Mouse (Mus musculus) retina, postnatal 7 days (tissue): ENCODE data around the gene Mysm1.

Source experiments
- DNase-seq: peaks from one replicate; pipeline ENCODE4 v3.0.0-alpha.2; 2012; ENCODE audit warnings: low read depth, low spot score

The Mysm1 gene

DNA sequence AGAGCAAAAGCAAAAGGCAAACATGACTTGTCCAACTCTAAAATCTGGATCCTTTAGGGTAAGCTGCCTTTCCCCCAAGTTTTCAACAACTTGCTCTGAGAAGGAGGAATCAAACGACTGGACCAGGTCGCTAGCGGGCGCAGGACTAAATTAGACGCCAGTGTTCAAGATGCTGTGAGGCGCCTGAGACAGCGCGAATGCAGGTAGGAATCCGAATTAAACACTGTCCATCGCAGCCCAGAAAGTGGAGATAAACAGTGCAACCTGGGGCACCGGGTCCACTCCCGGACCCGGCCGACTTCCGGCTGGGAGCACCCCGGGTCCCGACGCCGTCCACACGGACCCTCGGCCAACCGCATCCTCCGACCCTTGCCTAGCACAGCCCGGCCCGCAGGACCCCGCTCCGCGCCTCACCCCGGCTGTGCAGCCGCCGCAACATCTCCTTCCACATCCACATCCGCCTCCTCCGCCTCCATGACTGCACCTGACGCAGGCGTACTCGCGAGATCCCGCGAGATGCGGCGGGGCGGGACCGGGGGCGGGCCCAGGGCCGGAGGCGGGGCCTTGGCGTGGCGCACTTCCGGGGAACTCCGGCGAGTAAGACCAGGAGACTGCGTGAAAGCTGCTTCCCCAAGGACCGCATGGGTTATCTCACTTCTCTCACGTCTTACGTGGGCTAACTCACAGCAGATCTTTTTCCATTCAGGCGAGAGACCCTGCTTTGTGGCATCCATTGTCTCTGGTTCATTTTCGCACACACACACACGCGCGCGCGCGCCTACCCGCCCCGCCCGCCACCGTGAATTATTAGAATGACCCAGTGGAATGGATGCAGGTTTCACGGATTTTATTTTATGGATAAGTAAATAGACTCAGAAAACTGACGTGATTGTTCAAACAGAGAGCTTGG, at the start of gene Mysm1:
Gene Mysm1, minus strand, starts transcription at position 511 of the 910 bp plus-strand sequence.
- peak; percentile 90 for DNase-seq

DNA sequence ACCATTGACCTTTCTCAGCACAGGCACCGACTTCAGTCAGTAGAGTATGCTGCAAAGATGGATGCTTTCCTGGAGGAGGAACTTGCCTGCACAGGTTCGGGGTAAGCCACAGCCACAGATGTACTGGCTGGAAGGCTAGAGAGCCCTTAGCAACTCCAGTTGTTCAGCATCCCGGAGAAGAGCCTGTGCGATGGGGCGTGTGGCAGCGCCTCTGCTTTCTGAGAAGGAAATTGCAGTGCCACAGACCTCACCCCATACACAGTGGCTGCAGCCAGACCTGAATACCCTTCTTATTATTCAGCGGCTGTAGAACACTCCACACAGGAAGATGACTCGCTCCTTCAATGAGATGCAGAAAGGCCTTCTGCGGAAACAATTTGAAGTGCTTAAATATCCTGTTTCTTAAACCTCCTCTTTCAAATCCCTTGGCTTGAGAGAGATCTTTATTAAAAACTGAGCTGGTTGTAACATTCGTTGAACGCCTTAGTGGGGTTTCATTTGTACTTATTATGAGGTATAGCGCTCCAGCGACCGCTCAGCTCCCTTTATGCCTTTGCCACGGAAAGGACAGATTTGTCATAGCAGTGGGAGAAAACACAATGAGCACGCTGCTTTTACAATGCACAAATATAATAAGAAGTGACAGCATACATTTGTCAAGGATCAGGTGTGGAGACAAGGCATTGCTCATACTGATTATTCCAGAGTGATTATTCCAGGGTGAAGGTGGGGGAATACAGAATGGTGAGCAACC, 47.1 kb upstream of the Mysm1 start:
- no peak for DNase-seq

DNA sequence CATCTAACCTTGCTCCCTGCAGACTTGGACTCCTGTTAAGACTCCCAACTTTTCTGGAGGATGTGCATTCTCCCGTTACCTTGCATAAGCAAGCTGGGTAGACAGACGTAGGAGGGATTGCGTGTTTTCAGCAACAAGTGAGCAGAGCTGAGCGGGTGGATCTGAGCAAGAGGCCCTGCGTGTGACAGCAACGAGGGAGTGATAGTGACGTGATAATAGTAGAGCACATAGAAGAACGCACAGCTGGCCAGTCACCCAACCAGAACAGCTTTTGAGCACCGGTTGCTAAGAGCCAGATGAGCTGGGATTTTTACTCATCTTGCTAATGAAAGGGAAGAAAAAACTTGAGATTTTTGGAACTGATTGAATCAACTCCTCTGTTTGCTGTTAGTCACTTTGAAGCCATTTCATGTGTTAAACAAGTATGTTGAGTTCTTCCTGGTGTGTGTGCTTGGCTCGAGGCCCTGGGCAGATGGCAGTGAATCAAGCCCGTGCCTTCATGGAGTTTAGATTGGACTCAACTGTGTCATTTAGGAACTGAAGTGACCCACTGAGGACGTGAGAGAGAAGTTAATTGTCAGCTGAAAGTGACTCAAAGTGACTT, 44.6 kb upstream of the Mysm1 start:
- DNase-seq = no peak

DNA sequence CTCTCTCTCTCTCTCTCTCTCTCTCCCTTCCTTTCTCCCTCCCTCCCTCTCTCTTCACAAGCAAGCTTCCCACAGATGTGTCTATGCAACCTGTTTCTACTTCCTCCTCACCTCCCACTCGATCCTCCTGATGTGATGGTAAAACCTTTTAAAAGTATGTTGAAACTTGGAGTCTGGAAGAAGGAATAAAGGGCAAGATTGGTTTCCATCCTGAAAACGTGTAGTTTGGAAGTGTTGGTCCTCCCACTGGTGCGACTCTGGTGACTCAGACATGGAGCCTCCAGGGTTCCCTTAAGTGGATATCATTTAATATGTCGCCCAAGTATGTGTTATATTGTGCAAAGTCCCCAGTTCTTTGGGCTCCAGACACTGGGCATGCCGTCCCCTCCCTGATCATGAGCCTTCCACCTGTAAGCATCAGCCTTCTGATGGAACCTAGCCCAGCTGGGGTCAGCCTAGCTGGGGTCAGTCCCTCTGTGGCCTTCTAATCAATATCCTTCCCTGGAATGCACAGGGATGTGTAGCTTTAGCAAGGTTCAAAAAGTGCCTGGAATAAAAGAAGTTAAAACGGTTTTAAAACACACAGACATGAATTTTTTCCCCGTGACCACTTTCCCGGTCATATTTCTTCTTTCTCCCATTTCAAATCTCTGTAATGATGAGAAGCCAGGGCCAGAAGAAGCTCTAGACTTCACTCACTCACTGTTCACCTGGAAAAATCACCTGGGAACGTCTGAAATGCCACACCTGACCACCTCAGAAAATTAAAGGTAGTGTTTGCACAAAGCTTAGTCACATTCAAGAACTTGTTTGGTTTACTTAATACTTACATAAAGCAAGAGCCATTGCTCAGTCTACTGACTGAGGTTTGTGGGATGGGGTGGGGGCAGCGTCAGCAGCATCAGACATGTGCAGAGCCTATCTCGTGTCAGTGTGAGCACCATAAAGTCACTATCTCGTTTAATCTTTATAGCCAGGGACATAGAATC, 43.0 kb upstream of the Mysm1 start:
- DNase-seq = no peak

DNA sequence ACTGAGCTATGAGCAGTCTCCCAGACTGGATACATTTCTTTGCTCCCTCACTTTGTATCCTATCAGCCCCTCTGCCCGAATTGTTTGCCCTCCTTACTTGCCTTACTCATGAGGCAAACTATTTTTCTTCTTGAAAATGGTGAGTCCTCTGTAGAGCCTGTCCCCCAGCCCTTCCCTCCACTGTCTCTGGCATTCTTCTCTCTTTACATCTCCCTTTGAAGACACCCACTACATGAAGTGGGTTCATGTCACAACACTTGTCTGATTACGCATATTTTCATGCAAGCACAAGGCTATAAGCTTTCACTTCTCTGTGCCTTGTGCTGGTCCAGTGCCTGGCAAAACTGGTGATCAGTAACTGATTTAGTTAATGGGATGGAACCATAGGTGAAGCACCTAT, 41.3 kb upstream of the Mysm1 start:
- no peak for DNase-seq

DNA sequence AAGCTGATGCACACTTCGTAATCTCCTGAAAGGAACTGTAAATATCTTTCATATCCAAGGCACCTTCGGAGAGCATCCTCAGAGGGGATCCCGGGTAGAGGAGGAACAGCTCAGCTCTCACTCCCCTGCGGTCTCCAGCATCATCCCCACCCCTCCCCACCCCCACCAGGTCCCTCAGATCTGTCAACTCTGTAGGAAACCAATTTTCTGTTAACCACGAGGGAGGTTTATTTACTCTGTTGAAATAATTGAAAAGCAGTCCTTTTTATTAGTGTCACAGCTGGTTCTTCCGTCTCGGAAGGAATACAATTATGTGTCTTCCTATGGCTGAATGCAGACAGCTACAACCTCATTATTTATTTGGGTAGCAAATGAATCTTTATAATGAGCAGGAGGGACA, 39.3 kb upstream of the Mysm1 start:
- no peak for DNase-seq

DNA sequence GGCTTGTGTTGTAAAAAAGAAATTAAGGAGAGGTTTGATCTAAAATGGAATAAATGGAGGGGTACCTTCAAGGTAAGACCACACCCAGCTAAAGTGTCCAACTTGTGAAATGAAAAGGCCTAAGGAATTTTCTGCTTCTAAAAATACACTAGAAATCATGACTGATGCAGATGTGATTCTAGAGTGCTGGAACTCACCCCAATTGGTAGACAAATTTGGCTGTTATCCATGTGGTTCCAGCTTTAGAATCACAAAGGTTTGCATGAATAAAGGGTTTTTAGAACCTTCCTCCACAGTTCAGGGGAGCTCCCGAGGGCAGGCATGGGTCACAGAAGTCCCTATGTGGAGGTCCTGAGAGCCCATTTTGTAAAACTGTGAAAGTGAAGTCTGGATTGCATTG, 33.8 kb upstream of the Mysm1 start:
- no peak for DNase-seq

DNA sequence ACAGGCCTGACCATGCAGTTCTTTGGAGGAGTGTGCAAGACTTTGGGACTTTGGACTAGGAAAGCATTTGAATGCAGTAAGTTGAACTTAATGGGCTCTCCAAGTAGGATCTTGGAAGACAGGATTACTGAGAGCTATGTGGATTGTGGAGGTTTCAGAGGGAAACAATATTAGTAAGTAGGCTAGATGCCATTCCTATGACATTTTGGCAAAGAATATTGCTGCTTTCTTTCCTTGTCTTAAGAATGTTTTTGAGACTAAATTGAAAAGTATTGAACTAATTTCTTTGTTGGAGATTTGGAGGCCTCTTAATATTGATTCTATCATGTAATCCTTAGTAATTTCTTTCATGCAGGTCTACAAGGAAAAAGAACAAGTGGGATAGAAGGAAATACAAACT, 33.4 kb upstream of the Mysm1 start:
- DNase-seq = no peak

DNA sequence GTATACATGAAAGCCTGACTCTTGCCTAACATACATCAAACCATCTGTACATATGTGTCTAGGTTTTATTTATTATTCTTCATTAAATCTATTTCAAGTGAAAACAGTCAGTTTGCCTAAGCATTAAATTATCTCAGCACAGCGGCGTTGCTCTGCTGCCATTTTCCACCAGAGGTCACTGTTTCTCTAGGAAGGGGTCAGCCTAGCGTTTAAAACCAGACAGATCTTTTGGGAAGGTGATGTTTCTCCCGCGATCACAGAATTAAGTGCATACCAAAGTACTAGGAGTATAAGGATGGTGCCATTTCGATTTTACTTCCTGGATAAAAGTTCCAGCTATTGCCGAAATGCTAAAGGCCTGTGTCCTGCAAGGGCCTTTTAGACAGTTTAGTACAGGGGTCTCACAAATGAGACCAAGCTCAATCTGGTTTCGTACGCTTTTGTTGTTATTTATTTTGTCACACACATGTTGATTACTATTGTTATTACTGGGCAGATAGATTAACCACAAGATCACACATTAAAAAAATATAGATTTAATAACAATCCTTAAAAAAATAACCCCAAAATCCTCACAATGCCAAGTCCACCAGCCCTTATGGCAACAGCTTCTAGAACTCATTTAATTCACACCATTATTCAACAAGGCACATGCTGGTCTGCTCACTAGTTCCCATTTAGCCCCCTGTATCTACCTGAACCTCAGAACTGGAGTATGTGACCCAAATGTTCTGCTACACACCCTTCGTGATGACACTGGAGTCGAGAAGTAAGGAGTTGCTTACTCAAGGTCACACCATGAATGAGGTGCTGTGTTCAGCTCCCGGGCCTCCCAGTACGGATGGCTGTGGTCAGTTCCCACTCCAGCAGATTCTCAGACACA, 29.5 kb upstream of the Mysm1 start:
- peak; percentile 57 for DNase-seq

DNA sequence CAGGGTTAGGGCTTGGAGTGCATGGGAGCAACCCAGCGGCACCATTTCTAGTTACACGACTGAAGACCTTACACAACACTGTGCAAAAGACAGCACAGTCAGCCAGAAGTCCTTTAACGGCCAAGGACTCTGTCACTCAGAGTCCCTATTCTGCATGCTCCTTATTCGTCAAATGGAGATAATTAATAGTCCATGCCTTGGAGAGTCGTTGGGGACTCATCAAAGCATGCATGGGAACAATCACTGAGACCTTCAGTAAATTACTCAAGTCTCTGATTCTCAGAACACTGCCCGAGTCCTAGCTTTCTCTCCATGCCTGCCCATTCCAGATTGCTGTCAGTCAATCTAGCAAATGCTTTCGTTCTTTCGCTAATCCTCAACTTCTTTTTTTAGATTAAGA, 28.9 kb upstream of the Mysm1 start:
- no peak for DNase-seq

DNA sequence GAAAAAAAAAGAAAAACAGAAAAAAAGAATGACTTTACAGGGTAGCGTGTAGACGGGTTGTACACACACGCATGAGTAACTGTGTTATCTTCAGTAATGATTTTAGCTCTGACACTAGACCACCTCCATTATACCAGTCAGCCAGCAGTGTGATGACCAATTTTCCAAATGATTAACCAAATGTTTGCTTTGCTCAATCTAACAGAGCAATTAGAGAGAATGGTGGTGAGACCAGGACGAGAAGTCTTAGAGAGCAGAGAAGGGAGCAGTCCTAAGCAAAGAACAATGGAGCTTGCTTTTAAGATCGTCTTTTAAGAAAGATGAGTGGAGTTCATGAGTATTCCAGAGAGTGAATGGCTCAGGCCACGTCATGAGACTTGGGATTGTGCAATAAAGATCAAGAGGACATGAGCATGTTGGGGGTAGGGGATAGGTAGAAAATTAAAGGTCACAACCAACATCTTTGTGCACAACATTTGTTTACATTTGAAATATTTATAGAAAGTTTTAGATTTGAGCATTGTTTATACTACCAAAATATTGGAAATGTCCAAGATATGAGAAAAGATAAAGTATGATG, 26.4 kb upstream of the Mysm1 start:
- no peak for DNase-seq

DNA sequence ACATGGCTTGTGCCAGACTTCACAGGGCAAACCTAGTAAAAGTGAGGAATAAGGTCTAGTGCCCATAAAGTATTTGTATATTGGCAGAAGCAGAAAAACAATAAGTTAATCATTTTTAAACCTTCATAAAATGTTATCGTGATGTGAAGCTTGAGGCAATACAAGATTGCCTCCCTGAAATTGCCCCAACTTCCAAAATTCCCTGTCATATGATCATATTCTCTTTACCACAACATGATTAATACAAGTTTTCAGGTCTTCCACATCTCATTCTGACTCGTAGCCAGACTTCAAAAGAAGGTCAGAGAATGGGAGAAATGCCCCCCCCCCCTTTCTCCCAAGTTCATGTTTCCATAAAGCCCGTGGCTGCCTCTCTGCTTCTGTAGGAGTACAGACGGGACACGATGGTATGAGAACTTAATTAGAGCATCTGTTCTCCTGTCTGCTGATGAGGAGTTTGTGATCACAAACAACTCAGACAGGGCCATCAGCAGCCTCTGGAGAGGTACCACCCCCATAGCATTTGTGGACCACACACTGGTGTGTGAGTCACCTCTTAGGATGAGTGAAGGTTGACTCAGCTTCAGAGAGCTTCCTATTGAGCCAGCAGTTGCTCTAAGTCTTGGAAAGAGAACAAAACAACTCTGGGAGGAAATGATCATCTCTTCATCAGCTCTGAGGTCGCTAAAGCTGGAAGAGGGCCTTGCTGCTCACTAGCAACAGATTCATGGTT, 22.3 kb upstream of the Mysm1 start:
- no peak for DNase-seq

DNA sequence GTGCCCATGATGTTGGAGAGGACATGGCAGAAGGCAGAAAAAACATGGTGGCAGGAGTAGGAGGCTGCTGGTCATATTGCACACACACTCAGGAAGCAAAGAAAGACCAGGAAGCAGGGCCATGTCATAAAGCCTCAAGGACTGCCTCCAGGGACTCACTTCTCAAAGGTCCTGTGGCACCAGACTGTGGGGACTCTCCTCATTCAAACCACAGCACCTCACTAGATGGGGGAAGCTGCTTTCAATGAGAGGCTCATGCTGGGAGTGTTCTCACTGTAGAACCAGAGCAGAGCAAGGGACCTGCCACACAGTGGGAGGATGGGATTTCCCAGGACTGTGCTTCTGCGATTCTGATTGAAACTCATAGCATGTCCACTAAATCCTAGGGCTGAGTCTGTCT, 21.2 kb upstream of the Mysm1 start:
- no peak for DNase-seq

DNA sequence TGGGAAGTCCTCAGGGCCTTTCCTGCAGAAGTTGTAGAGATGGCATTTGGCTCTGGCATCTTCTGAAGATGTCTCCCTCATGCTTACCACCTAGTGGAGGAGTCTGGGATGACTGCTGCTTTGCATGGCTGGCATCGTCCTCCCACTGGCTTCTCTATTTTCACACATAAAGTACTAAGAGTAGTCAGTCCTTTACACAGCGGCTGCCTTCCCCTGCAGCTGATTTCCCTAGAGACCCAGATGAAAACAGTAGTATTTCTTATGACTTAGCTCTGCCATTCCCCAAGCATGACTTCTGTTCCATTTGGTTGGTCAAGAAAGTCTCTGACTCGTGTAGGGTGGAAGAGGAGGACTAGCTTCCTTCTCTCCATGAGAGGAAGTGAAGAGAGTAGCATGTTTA, 20.3 kb upstream of the Mysm1 start:
- no peak for DNase-seq

DNA sequence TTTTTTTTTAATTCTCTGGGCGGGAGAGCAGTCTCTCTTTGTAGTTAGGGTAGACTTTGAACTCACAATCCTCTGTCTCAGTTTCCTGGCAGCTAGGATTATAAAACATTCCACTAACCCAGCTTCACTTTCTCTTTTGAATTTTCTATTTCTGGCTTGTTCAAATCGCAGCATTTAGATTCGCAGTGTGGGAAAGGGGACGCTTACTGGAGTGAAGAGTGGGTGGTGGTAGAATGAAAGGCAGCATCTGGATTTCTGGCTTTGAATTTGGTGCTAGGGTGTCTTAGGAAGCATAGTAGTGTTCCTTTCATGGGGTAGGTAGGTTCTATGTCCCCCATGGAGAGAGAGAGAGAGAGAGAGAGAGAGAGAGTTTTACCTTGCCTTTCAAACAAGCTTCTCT, 17.0 kb upstream of the Mysm1 start:
- DNase-seq = no peak

DNA sequence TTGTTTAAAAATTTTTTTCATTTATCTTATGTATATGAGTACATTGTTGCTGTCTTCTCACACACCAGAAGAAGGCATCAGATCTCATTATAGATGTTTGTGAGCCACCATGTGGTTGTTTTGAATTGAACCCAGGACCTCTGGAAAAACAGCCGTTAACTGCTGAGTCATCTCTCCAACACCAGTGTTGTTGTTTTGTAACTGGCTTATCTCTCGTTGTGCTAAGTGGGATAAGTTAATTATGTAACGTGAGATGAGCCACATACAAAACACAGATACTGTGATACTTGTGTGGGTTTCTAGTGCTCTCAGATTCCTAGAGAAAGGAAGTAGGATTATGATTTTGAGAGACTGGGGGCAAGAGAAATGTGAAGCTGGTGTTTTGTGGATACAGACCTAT, 11.3 kb upstream of the Mysm1 start:
- no peak for DNase-seq

DNA sequence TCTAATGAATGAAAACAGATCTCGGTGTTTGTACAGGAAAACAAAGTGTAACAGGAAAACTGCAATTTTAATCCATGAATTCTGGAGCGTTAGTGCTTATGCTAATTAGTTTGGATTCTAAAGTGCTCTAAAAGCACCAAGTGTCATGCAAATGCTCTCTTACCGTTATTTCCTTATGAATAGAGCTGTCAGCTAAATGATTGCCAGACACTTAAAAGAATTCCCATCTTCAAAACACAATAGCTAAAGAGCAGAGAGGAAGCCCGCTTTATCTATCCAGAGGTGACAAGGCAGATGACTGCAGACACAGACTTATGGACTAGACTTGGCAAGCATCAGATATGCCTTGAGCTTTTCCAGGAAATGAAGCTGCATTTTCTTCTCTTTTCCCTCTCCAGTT, 8.8 kb upstream of the Mysm1 start:
- DNase-seq = no peak

DNA sequence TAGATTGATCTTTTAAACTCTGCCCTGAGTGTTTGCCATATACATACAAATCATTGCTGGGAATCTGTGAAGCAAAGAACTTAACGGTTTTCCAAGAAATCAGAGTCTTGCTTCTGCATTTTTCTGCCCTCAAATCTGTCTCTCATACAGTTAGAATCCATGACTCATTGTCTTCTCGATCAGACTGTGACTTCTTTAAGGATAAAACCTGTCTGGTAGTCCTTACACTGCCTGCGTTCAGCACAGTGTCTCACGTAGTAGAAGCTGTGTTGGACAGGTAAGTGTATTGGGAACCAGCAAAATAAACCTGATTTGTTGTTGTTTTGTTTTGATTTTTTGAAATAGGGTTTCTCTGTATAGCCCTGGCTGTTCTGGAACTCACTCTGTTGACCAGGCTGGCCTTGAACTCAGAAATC, 608 bp upstream of the Mysm1 start:
- no peak for DNase-seq

DNA sequence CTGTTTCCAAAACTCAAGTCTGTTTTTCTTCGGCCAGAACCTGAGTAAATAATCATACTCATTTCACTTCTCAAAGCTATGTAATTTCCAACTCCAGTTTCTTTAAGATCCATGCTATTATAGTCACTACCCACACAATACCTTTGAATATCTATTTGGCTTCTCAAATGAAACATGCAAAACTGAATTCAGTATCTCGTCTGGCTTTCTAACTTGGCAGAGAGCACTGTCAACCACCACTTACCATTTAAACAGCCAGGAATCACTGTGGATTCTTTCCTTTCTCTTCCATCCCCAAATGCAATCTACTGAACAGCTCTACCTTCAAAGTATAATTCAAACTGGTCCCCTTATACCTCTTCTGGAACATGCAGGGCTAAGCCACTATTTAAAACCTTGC, 5.6 kb downstream of the Mysm1 start:
- no peak for DNase-seq
